Mouse (Mus musculus) skeletal muscle tissue, adult 2 months (tissue): ENCODE results near the gene Foxn1.
A peak's percentile ranks its signal among the peaks of the same experiment; 100 is the strongest.

Experiments
- DNase-seq: peaks from one replicate; pipeline ENCODE4 v3.0.0-alpha.2; 2012; ENCODE audit warnings: low read depth, low spot score

Gene Foxn1

DNA sequence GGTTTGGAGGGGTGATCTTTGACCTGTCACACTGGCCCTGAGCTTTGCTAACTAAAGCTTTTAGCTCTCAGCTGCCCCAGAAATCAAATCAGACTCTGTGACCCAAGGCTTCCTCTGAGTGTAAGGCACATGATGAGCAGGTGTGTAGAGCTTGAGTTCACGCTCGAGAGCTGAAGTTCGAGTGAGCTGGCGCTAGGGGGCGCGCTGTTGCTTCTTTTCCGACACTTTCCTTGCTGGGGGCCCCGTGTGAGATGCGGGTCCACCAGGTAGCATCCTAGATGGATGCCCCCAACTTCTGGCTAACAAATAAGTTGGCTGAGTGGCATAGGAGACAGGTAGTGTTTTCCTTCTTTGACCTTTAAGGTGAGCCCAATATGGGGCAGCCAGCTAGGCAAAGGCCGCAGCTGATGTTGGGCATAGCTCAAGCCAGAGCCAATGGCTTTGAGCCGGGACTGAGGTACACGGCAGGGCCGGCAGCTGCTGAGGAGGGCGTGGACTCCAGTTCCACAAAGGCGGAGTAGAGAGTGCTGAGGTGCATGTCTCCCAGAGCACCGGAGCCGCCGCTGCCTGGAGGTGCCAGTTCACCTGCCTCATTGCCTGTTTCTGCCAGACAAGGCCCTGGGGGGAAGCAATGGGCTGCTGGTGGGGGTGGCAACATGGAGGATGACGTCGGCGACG, 27.9 kb downstream of the Foxn1 start:
- DNase-seq: no peak

GRCm38 (mm10) chr11:78355471-78356238, 30.7 kb downstream of the Foxn1 start:
- DNase-seq: no peak

DNA sequence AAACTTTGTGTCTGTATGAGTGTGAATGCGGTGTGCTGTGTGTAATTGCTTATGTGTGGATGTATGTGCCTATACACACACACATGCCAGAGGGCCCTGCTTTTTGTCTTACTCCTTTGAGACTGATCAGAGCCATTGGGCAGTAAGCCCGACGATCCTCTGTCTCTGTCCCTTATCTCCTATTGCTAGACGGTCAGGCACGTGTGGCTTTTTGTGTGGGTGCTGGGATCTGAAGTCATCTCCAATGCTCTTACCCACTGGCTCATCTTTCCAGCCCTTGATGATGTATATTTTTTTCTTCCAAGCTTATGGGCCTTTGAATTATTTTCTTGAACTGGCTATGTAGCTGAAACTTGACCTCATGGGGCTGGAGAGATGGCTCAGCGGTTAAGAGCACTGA, 31.5 kb downstream of the Foxn1 start:
- DNase-seq: no peak

- no peak for DNase-seq
These were observed 33.3 kb downstream of the Foxn1 start for GRCm38 (mm10) chr11:78353081-78353480.

DNA sequence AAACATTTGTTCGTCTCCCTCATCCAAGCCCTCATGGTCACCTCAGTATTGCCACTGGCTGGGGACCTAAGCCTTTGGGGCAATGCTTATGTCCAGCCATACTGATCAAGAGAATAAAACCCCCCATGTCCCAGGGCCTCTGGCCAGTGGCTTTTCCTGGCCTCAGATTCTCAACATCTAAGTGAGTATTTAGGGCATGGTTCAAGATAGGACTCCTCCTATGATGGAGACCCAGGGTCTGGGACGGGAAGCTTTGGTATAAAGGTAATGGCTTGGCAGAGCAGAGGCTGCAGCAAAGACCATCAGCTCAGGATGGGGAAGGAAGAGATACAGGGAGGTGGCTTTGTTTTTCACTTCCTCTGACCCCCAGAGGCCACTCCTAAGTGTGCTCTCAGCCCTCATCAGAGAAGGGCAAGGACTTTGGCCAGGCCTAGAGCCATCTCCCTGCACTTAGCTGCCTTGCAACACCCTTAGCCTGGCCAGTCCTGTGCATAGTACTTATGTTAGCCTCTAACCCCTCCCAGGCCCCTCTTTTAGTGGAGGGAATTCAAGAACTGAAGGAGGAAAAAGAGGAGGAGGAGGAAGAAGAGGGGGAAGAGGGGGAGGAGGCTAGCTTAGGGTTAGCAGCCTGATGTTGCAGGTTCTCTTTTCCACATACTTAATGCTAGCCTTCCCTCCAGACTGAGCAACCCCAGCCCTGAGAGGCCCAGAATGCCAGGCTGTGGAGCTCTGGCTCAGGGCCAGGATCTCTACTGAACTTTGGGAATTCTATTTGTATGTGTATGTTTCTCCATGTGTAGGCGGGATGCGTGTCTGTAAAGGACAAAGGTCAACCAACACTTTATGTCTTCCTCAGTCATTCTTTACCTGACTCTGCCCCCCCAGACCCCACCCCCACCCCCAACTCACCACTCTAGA, 36.7 kb downstream of the Foxn1 start:
- DNase-seq: no peak

DNA sequence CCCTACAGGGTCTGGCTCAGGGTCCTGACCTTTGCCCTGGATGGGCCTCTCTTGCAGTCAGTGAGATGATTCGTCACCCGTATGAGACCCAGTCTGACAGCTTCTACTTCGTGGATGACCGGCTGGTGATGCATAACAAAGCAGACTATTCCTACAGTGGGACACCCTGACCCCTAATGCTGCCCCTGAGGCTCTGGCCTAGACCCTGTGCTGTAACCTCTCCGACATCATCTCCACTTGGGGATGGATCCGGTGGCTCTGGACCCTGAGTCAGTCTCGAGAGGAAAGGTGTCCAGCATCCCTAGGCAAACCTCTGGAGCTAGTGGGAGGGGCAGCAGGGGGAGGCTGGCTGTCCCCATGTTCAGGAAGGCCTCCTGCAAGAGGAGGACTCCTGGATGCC, 37.9 kb downstream of the Foxn1 start:
- DNase-seq: no peak

DNA sequence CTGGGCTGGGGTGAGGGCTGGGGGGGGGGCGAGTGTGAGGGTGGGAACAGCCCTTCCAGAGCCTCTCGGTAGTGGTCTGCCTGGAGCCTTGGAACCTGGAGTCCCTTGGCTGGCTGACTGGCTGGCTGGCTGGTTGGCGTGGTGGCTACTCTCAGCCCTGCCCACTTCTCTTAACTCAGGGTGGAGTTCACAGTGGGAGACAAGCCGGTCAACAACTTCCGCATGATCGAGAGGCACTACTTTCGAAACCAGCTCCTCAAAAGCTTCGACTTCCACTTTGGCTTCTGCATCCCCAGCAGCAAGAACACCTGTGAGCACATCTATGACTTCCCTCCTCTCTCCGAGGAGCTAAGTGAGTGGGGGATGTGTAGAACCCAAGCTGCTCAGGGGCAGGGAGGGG, 38.5 kb downstream of the Foxn1 start:
- DNase-seq: no peak

DNA sequence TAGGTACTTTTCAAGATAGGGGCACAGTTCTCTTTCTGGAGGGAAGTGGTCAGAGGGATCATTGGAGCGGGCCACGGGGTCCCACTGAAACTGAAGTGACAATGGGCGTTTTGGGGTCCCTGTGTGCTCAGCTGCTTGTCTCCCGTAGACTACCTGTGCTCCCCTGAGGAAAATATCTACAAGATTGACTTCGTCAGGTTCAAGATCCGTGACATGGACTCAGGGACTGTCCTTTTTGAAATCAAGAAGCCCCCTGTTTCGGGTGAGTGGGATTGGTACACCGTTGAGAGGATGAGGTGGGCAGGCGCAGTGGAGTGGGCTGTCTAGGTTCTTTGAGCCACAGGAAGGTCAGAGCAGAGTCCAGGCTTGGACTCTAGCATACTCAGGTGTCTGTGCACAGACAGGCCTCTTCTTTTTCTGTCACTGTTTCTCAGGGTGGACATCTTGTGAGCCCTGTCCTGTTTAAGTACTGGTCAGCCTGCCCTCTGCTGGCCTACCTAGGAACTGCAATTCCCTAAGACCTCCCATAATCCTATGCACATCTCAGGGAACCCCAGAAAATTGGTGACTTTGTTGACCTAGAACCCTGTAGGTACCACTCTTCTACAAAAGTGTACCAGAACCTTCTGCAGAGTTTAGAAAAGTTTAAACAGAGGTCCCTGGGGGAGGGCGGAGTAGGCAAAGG, 39.1 kb downstream of the Foxn1 start:
- peak; percentile 77 for DNase-seq

- DNase-seq: no peak
These were observed 39.9 kb downstream of the Foxn1 start for GRCm38 (mm10) chr11:78346326-78347069.

DNA sequence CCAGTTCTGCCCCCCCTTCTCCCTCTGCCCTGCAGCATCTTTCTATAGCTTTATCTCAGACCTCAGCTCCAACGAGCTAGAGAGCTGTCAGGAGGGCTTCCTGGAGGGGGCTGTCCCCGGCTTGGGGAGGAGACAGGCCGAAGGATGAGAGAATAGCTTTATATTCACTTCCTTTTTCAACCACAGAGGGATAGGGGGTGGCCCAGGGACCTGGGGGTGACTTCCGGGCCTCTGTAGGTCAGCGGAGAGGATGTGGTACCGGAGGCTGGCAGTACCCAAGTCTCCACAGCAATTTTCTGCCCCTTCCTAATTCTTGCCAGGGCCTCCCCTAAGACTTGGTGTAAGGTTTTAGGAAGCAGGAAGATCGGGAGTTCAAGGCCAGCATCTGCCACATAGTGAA, 40.6 kb downstream of the Foxn1 start:
- no peak for DNase-seq

DNA sequence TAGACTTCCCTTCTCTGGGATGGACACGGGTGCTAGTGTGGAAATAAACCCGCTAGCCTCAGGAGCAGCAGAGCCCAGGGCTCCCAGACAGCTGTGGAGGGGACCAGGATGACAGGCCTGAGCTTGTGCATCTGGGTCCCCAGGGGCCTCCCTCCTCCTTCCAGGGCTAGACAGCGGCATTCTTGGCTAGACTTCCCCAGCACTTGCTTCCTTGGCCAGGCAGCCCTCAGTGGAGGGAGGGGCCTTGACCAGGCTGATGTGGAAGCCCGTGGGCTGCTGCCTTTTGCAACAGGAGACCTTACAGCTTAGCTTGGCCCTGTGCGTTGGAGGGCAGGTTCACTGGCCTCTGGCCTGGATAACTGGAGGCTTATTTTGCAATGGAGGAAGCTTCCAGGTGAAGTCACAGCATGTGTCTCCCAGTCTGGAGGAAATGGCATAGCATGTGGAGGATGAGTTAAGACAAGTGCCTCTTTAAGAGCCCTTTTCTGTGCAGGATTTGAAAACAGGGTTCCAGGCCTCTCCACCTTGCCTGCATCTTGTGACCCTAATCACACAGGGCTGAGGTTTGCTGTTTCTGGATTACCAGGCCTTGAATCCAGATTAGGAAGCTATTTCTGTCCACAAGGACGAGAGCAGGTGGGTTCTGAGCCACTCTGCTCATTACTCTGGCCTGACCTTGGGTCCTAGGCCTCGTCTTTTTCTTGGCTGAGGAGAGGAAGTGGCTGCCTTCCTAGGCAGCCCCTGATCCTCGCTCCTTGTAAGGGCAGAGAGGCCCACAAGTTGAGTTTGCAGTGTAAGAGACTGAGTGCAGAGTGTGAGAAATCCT, 41.3 kb downstream of the Foxn1 start:
- peak; percentile 72 for DNase-seq

DNA sequence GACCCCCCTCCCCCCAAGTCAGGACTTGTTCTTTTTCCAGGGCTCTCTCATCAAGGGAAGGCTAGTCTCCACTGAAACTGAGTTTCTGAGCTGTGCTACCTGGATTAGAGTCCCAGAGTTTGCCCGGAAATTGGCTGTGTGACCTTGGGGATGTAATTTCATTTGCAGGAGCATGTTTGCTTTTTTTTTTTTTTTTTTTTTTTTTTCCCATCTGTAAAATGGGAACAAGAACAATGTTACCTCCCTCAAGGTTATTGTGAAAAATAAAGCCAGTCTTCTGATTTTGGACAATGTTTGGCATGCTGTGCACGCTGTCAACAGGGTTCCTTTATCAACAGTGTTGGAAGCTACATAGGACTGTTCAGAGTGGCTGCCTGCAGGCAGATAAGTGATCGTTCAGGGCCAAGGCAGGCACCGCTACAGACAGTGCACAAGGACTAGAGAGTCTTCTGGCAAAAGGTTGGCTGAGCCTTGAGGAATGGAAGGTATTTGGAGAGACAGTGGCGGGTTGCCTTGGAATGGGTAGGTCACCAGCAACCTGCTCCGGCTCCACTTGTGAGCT, 41.9 kb downstream of the Foxn1 start:
- DNase-seq: no peak

DNA sequence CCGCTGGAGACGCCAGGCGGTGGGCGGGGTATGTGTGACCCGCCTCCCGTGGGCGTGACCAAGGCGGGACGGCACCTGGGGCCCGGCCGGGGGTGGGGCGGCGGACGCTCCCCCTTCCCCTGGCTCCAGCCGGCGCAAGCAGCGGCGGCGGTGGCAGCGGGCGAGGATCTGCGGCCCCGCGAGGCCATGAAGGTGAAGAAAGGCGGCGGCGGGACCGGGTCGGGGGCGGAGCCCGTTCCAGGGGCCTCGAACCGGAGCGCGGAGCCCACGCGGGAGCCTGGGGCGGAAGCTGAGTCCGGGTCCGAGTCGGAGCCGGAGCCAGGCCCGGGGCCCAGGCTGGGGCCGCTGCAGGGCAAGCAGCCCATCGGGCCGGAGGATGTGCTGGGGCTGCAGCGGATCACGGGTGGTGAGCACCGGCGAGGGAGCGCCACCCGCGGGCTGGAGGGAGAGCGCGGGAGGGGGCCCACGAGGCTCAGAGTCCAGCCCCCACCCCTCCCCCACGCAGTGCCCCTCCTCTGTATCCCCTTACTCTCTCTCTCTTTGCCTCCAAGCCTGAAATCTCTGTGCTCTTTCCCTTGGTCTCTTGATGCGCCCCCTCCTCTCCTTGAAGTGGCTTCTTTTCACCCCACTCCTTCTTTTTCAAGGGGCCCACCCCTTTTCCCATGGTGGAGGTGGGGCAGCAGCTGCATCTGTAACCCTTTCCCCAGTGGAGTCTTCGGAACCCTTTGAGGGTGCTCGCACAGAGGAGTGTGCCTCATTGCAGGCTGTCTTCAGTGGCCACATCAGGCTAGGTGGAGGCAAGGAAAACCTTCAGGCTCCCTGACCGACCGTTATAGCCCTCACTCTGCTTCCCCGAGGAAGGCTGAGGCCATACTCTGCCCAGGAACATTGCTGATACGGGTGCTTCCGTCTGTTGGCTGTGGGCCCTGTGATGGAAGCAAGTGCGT, 42.7 kb downstream of the Foxn1 start, which contains the start of gene Unc119:
Gene Unc119 (plus strand): TSS at position 102 of the 947 bp plus-strand sequence.
- no peak for DNase-seq

DNA sequence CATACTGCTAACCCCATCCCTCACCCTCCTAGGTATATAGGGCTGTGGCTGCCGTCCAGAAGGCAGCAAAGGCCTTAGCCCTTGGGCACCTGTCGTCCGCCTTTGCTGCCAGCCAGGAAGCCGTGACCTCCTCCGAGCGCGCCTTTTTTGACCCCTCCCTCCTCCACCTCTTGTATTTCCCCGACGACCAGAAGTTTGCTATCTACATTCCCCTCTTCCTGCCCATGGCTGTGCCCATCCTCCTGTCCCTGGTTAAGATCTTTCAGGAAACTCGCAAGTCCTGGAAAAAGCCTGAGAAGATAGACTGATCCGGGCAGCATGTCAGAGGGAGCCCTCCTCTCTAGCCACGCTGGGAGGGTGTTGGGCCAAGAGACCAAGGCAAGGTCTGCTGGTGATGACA, 44.7 kb downstream of the Foxn1 start:
- DNase-seq: no peak

DNA sequence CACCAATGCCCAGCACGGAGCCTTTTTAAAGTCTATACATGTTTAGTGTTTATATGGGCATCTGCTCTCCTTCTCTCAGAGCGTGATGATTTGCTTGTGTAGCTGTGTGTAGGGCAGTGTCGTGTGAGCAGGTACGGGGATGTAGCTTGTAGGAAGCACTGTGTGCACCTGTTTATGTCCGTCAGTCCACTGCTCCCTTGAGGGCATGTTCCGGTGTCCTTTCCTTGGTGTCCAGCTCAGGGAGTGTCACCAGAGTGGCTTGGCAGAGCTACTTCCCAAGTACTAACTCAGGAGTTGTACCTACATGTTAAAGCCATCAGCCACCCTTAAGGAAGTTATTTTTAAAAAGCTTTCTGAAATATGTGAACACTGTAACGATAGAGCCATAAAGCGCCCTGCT, 49.3 kb downstream of the Foxn1 start:
- peak; percentile 71 for DNase-seq

DNA sequence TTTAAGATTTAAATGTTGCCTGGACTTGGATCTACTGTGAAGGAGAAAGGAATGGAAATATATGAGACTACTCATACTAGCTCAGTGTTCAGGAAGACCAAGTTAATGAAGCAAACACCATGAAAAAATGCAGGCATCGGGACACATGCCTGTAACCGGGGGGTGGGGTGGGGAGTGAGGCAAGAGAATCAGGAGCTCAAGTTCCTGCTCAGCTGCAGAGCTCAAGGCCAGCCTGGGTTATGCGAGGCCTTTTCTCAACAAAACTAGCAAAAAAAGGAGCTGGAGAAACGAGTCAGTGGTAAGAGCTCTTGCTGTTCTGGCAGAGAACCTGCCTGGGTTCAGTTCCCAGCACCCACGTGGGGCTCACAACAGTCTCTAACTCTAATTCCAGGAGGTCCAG, 52.4 kb downstream of the Foxn1 start:
- no peak for DNase-seq

- DNase-seq: no peak
These were observed 53.7 kb downstream of the Foxn1 start for GRCm38 (mm10) chr11:78332676-78333075.

DNA sequence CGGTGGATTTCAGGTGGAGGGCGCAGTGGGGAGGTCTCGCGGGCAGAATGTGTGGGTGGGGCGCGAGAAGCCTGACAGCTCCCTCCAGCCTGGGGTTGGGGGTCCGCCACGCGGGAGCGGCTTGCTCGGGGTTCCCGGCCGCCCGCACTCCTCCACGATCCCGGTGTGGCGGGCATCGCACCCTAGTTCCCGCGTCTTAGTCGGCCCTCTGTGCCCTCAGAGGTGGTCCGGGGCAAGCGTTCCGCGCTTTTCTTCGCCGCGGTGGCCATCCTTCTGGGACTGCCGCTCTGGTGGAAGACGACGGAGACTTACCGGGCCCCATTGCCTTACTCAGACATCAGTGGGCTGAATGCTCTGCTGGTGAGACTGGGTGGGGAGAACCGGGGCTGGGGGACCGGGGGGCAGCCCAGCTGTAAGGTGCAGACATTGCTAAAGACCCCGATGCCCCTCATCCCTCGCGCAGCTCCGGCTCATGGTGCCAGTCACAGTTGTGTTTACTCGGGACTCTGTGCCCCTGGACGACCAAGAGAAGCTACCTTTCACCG, 57.8 kb downstream of the Foxn1 start:
- DNase-seq: no peak
